Mouse (Mus musculus) embryonic facial prominence, embryonic 10.5 days (tissue): Measurements from ENCODE around the gene Zfp804a. TPM values are rescaled to one million over a fixed set of nuclear protein-coding genes. Genes with fewer than 3 reads are reported as not detected.

Source experiments
- DNase-seq: peaks from one replicate; pipeline ENCODE4 v3.0.0-alpha.2; 2017; ENCODE audit warnings: low spot score
- H3K27ac ChIP-seq: fragments of 300-500 bp; sonication (generic); replicated peaks from 2 replicates; pipeline ENCODE4 v1.5.1; 2016; ENCODE audit warnings: mild to moderate bottlenecking
- H3K27me3 ChIP-seq: fragments of 300-500 bp; sonication (generic); replicated peaks from 2 replicates; pipeline ENCODE4 v1.6.1; 2016; ENCODE audit warnings: low read depth, mild to moderate bottlenecking; ENCODE audit not compliant: poor library complexity, severe bottlenecking
- H3K36me3 ChIP-seq: fragments of 300-500 bp; sonication (generic); replicated peaks from 2 replicates; pipeline ENCODE4 v1.6.1; 2016; ENCODE audit warnings: mild to moderate bottlenecking, moderate library complexity
- H3K4me1 ChIP-seq: fragments of 300-500 bp; sonication (generic); 2 replicates; pipeline ENCODE4 v1.6.1; 2016
- H3K4me3 ChIP-seq: fragments of 300-500 bp; sonication (generic); 2 replicates; pipeline ENCODE4 v1.5.1; 2016; ENCODE audit warnings: mild to moderate bottlenecking, moderate library complexity
- H3K9me3 ChIP-seq: fragments of 300-500 bp; sonication (generic); 2 replicates; pipeline ENCODE4 v1.6.1; 2016; ENCODE audit warnings: mild to moderate bottlenecking
- WGBS: fragments of 180-500 bp; shearing (Covaris S2); methylation state at CpG from one replicate; pipeline ENCODE4 v1.1.7; 2016; 5-methylcytosine and 5-hydroxymethylcytosine counted together
- polyA plus RNA-seq: library from polyadenylated mRNA; unstranded; fragments of >200 nt; fragmentation: Nextera tagmentation; extraction: Ambion mirVana; gene quantifications from 2 replicates; pipeline ENCODE4 v1.2.1, GENCODE M21; 2016

Zfp804a gene
- polyA plus RNA-seq = 0.16 and 0.18 TPM in 2 replicates

DNA sequence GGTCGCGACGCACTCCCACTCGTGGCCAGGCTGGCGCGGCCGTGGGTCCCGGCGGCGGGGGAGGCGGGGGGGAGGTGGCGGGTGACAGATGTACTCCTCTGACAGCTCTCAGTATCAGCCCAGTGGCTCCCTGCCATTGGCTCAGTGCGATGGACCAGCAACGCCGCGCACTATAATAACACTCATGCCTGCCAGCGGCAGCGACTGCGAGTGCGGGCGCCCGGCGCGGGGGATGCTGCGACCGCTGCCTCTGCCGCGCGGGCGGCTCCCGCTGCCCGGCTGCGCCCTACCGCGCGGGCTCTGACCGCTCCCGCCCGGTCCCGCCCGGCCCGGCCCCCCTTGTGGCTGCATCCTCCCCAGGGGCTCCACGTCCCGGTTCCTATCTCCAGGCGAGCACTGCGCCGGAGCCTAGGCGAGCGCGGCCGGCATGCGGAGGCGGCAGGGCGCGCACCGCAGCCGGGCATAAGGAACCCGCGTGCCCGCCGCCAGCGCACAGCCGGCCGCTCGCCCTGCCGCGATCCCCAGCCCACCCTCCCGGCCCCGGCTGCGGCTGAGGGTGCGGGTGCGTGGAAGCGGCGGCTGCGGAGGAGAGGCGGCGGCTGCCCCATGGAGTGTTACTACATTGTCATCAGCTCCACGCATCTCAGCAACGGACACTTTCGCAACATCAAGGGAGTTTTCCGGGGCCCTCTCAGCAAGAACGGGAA lies at the start of gene Zfp804a:
Zfp804a (plus strand) TSS at position 38 of the 707 bp plus-strand sequence.
- peak within 1 kb of the TSS; percentile 57; the same call in 1 of the 2 replicates for H3K27ac ChIP-seq
- H3K27me3 ChIP-seq = peaks cover 52% of the 10 kb centered on the region
- peak; percentile 67 for DNase-seq
- H3K4me1 ChIP-seq = peaks cover 15% of the 10 kb centered on the region
- H3K36me3 ChIP-seq = no peaks in the 10 kb centered on the region
- WGBS = under 1% methylated on average over 82 of the region's 82 CpGs
- no peaks in the 10 kb centered on the region for H3K9me3 ChIP-seq
- H3K4me3 ChIP-seq = peak within 1 kb of the TSS; percentile 79

DNA sequence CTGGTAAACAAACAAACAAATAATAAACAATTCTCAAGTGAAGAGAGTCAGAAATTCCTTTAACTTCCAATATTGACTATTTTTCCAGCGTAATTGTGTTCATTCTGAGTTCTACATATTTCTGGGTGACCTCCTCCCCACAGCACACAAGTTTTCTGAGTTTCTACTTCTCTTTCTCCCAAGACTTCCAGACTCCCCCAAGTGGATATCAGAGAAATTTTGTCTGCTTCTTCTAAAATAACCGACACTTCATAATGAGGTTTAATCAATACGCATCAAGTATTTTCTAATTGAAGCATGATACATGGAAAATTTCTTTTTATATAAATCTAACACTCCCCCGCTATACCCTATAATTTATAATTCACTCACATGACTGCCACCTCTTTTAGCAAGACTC lies 1.4 kb upstream of the Zfp804a start:
- H3K9me3 ChIP-seq = no peaks in the 10 kb centered on the region
- peaks cover 52% of the 10 kb centered on the region for H3K27me3 ChIP-seq
- no peak overlapping the region for H3K27ac ChIP-seq
- no peaks in the 10 kb centered on the region for H3K36me3 ChIP-seq
- peaks cover 15% of the 10 kb centered on the region for H3K4me1 ChIP-seq
- H3K4me3 ChIP-seq = no peak overlapping the region
- DNase-seq = no peak
- 74% methylated on average over 4 of the region's 4 CpGs for WGBS

DNA sequence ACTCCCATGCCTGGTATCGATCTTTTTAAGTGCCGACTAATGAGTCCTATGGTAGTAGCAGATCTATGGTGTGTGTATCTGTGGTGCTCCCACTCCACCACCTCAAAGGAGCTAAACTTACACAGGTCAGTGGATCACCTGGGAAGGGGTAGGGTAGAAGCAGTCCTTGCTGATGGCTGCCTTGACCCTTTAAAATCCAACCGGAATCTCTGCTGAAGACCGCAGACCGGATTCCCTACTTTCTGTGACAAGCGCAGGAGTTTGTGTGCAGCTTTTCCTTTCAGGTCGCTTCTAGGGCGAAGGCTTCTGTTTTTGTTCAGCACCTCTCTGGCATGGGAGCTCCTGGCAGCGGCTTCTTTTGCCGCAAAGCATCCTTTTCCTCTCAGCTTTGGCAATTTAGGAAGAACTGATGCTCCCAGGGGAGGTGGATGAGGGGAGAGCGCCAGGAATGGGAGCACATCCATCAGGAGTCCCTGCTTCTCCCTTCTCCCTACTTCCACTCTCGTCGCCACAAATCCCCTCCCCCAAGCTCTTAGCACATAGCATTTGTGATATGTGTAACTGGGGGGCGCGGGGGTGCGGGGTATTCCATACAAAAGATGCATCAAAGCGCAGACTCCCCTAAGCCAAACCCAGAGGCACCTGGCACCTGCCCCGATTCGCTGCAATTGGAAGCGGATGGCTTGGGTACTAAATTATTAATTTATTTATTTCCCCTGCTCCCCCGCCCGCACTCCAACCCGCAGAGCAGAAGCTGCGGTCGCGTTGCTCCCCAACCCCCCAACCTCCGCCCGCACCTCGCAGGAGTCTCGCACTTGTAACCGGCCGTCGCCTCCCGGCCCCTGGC lies 461 bp upstream of the Zfp804a start:
- peak; percentile 34 for DNase-seq
- H3K4me3 ChIP-seq = peak overlapping the region; percentile 79
- H3K4me1 ChIP-seq = peaks cover 15% of the 10 kb centered on the region
- H3K36me3 ChIP-seq = no peaks in the 10 kb centered on the region
- 0 out of 2 replicates have a peak overlapping the region, but pooled peaks have one; percentile 57 for H3K27ac ChIP-seq
- no peaks in the 10 kb centered on the region for H3K9me3 ChIP-seq
- peaks cover 52% of the 10 kb centered on the region for H3K27me3 ChIP-seq
- WGBS = 3% methylated on average over 34 of the region's 34 CpGs

- peaks cover 15% of the 10 kb centered on the region for H3K4me1 ChIP-seq
- H3K36me3 ChIP-seq = no peaks in the 10 kb centered on the region
- WGBS = 54% methylated on average over 4 of the region's 4 CpGs
- peaks cover 52% of the 10 kb centered on the region for H3K27me3 ChIP-seq
- no peak for DNase-seq
- no peak overlapping the region for H3K27ac ChIP-seq
- no peaks in the 10 kb centered on the region for H3K9me3 ChIP-seq
- H3K4me3 ChIP-seq = peak overlapping the region; percentile 79; the same call in 1 of the 2 replicates
Measured at GRCm38 (mm10) chr2:82054446-82054845, 1.4 kb downstream of the Zfp804a start.

DNA sequence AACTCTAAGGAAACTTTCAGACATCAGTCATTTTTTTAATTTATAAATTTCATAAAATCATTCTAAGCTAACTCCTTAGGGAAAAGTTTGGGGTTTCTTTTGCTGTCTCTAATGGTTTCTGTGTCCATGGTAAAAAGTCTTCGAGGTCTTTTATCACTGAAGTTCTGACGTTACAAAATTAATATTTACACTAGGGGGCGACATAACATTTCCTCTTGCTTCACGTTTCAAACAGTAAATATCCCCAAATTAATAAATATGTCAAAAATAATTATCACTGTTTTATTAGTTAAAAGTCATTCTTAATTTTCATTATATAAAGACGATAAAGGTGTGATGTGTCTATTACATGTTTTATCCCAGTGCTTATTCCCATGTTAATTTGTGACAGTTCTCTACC lies 11.6 kb downstream of the Zfp804a start:
- no peak overlapping the region for H3K27ac ChIP-seq
- H3K4me1 ChIP-seq = no peaks in the 10 kb centered on the region
- no peaks in the 10 kb centered on the region for H3K9me3 ChIP-seq
- H3K4me3 ChIP-seq = no peak overlapping the region
- no peaks in the 10 kb centered on the region for H3K36me3 ChIP-seq
- WGBS = 40% methylated on average over 5 of the region's 5 CpGs
- DNase-seq = no peak
- no peaks in the 10 kb centered on the region for H3K27me3 ChIP-seq

- H3K9me3 ChIP-seq = no peaks in the 10 kb centered on the region
- H3K36me3 ChIP-seq = no peaks in the 10 kb centered on the region
- DNase-seq = no peak
- H3K4me3 ChIP-seq = no peak overlapping the region
- WGBS = 93% methylated on average over 1 of the region's 1 CpGs
- H3K27me3 ChIP-seq = no peaks in the 10 kb centered on the region
- H3K27ac ChIP-seq = no peak overlapping the region
- H3K4me1 ChIP-seq = no peaks in the 10 kb centered on the region
Measured at GRCm38 (mm10) chr2:82067912-82068311, 14.9 kb downstream of the Zfp804a start.

DNA sequence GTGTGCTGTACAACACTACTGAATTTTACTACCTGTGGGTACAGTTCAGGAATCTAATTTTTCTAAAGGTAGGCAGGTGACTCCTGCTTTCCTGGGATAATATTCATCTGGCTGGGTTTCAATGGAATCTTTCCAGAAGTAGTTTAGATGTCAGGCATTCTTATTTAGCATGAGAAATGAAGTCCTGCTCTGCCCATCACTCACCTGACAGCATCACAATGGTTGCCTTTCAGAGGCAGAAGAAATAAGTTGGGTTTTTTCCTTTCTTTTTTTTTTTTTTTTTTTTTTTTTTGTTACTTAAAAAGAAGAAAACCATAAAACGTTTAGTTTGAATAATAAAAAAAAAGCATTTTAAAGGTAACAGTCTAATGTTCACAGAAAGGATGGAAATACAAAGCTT lies 16.1 kb downstream of the Zfp804a start:
- Histone ChIP-seq H3K36me3 (no peaks in the 10 kb centered on the region), H3K27me3 (no peaks in the 10 kb centered on the region), H3K27ac (no peak overlapping the region), H3K4me1 (no peaks in the 10 kb centered on the region), H3K4me3 (no peak overlapping the region), H3K9me3 (no peaks in the 10 kb centered on the region)
- 58% methylated on average over 1 of the region's 1 CpGs for WGBS
- DNase-seq = no peak

DNA sequence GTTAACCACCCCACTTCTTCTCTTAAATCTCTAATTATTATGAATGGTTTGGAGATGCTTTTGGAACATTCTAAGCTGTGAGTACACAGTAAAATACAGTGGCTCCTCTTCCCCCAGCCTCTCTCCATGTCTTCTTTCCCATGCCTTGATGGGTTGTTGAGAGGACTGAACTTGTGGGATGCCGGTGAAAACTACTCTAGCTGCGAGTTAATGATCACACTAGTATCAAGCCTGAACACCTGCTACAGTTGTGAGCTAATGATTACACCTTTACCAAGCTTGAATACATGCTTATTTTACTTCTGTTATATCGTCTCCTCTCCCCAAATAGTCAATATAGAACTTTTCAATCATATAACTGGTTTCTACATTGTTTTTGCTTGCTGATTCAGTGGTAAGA lies 23.9 kb downstream of the Zfp804a start:
- 89% methylated on average over 3 of the region's 3 CpGs for WGBS
- DNase-seq = no peak
- no peaks in the 10 kb centered on the region for H3K4me1 ChIP-seq
- no peak overlapping the region for H3K4me3 ChIP-seq
- no peak overlapping the region for H3K27ac ChIP-seq
- H3K27me3 ChIP-seq = no peaks in the 10 kb centered on the region
- H3K9me3 ChIP-seq = no peaks in the 10 kb centered on the region
- H3K36me3 ChIP-seq = no peaks in the 10 kb centered on the region

DNA sequence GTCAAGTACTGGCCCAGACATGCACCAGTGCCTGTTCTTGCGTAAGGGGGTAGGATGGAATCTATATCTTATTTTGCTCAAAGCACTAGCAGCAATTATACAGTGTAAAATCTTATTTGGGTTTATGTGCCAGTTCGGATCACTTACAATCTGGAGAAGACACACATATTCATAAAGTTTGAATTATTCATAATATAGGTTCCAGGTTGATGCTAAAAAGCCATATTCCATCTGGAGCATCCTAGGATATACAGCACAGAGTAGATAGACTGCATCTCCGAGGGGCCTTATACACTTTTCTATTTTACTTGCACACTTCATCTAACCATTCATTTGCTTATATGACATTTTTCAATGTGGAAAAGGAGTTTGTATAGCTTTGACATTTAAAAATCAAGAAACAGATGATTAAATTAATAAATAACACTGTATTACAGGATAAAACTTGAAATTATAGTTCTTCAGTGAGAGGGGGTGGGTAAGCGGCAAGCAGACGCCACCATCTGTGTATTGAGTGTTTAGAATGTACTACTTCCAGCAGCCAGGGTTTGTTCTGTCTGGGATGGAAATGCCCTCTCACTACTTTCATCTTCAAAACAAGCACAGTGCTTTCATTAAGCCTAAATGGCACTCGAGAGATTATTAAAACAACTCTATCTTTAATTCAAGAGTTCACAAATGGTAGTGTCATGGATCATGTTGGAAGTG lies 25.4 kb downstream of the Zfp804a start:
- Histone ChIP-seq H3K27me3 (no peaks in the 10 kb centered on the region), H3K9me3 (no peaks in the 10 kb centered on the region), H3K27ac (no peak overlapping the region), H3K36me3 (no peaks in the 10 kb centered on the region), H3K4me1 (no peaks in the 10 kb centered on the region), H3K4me3 (no peak overlapping the region)
- no peak for DNase-seq
- WGBS = 87% methylated on average over 6 of the region's 6 CpGs

DNA sequence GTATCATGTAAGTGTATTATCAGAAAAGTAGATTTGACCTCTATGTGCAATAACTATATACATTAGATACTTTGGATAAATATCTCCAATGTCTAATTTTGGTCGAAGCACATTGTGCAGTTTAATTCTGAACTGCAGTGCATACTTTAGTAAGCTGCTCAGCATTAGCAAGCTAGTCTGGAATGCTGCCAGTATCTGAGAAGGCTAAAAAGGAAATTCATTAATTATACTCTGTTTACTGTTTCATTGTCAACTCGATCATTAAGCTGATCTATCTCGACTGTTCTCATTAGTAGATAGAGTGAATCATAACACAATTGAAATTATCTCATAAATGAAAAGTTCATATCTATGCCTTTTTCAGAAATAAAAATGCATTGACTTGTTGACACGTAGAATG lies 27.7 kb downstream of the Zfp804a start:
- DNase-seq = no peak
- no peaks in the 10 kb centered on the region for H3K36me3 ChIP-seq
- H3K4me3 ChIP-seq = no peak overlapping the region
- H3K27me3 ChIP-seq = no peaks in the 10 kb centered on the region
- H3K4me1 ChIP-seq = no peaks in the 10 kb centered on the region
- H3K27ac ChIP-seq = no peak overlapping the region
- no peaks in the 10 kb centered on the region for H3K9me3 ChIP-seq
- 83% methylated on average over 4 of the region's 4 CpGs for WGBS

DNA sequence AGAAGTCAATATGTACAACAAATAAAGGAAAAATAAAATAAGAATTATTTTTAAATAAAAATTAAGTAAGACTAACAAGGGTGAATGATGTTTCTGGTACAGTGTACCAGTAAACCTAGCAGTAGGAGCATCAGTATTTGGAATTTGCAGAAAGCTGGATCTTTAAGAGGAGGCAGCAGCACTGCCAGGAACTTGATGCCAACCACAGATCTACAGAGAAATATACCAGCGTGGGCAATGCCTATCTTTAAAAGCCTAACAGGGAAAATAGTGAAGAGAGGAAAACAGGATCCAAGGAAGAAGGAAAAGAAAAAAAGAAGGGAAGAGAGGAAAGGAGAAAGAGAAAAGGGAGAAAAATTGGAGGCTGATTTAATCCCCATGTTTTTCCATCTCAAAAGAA lies 60.1 kb downstream of the Zfp804a start:
- H3K9me3 ChIP-seq = no peaks in the 10 kb centered on the region
- H3K4me3 ChIP-seq = no peak overlapping the region
- no peaks in the 10 kb centered on the region for H3K36me3 ChIP-seq
- H3K4me1 ChIP-seq = no peaks in the 10 kb centered on the region
- no peak for DNase-seq
- no peaks in the 10 kb centered on the region for H3K27me3 ChIP-seq
- 87% methylated on average over 1 of the region's 1 CpGs for WGBS
- no peak overlapping the region for H3K27ac ChIP-seq

- WGBS = 81% methylated on average over 2 of the region's 2 CpGs
- Histone ChIP-seq H3K4me1 (no peaks in the 10 kb centered on the region), H3K36me3 (no peaks in the 10 kb centered on the region), H3K9me3 (no peaks in the 10 kb centered on the region), H3K4me3 (no peak overlapping the region), H3K27me3 (no peaks in the 10 kb centered on the region), H3K27ac (no peak overlapping the region)
- DNase-seq = no peak
Measured at GRCm38 (mm10) chr2:82113650-82114049, 60.6 kb downstream of the Zfp804a start.
